Mouse (Mus musculus) erythroblast, embryonic 14.5 days (primary cell): ENCODE data around the gene Thsd4.

Experiments used
- GATA1 ChIP-seq: IDR thresholded peaks from 2 replicates; pipeline ENCODE4 v1.6.1; 2012; ENCODE audit warnings: low read length, inconsistent platforms, mixed read lengths
- TAL1 ChIP-seq: IDR thresholded peaks from 3 replicates; pipeline ENCODE4 v1.6.1; 2012; ENCODE audit warnings: low read length, inconsistent platforms, mixed read lengths

- TF ChIP-seq GATA1 (no peak), TAL1 (no peak)
These were observed 114.5 kb downstream of the Thsd4 start for GRCm38 (mm10) chr9:60407374-60407773.
